Mouse (Mus musculus) kidney, adult 9 months (tissue): ENCODE measurements around the gene Wdr24.

Experiments used
- DNase-seq: peaks from one replicate; pipeline ENCODE4 v3.0.0; 2022

The Wdr24 gene

DNA sequence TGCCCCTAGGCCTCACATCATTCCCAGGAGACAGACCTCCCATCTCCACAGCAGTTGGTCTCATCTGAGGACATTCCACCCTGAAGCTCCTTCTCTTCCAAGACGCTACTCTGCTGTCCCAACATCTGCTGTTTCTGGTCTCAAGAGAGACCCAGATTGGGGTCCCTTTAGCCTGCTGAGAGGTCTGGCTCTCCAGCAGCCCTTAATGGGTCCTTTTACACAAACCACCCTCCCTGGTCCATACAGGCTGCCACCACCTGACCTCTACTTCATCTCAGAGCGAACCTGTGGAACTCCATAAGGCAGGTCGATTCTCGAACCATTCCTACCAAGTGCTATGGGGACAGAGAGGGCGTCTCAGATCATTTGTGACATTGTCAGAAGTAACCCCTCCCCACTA, 15.4 kb upstream of the Wdr24 start:
- no peak for DNase-seq

GRCm38 (mm10) chr17:25808789-25809605, 14.4 kb upstream of the Wdr24 start, which contains the start of gene Fbxl16:
Fbxl16 (plus strand) TSS chr17:25809085.
- DNase-seq: peak; percentile 64

DNA sequence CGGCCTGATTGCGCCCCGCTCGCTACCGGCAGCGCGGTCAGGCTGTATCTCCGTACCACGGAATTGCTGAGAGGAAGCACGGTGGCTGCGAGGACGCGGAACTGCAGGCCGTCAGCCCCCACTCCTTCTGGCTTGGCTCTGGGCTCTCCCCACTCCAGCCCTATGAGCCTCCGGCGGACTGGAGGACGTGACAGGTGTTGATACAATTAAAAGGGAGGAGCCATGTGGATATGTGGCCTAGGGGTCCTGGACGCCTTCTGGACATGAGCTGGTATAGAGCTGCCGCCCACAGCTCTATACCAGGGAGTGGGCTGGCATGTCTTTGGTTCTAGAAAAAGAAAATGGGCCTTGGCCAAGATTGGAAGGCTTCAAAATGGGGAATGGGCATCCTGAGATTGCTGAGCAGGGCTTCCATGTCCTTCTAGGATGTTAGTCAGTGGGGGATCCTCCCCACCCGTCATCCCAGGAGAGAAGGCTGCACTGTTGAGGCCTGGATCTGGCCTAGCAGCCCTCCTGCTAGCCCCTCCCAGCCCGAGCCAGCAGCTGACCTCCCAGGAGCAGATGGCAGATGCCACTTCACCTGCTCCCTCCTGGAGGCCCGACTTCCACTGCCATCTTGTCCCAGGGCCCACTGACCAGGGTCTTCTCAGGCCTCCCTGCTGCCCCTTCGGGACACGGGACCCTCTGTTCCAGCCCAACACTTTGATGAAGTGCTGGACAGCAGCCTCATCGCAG, 13.7 kb upstream of the Wdr24 start:
- DNase-seq: no peak

- no peak for DNase-seq
Measured at GRCm38 (mm10) chr17:25810890-25811289, 12.5 kb upstream of the Wdr24 start.

- DNase-seq: peak; percentile 85
Measured at GRCm38 (mm10) chr17:25813471-25813870, 10.0 kb upstream of the Wdr24 start.

- no peak for DNase-seq
Measured at GRCm38 (mm10) chr17:25817662-25818061, 5.8 kb upstream of the Wdr24 start.

GRCm38 (mm10) chr17:25818851-25819780, 4.3 kb upstream of the Wdr24 start:
- no peak for DNase-seq

- no peak for DNase-seq
Measured at GRCm38 (mm10) chr17:25824362-25825142, 1.1 kb downstream of the Wdr24 start.

DNA sequence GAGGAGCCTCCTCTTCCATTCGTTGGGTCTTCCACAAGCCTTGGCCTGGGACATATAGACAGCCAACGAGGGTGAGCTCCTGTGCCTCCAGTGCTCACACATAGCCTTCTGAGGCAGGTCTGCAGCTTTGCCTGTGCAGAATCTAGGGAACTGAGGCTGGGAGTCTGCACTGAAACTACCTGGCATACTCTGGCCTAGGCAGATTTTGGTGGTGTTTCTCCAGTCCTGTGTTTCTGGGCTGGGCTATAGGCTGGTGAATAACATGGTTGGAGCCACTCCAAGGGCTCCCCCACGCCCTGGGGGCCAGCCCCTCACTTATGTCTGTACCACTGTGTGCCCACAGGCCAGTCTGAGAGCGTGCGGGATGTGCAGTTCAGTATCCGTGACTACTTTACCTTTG, 1.9 kb downstream of the Wdr24 start:
- no peak for DNase-seq

- DNase-seq: no peak
Measured at GRCm38 (mm10) chr17:25825984-25826570, 2.6 kb downstream of the Wdr24 start.

GRCm38 (mm10) chr17:25827011-25827410, 3.6 kb downstream of the Wdr24 start:
- DNase-seq: no peak

DNA sequence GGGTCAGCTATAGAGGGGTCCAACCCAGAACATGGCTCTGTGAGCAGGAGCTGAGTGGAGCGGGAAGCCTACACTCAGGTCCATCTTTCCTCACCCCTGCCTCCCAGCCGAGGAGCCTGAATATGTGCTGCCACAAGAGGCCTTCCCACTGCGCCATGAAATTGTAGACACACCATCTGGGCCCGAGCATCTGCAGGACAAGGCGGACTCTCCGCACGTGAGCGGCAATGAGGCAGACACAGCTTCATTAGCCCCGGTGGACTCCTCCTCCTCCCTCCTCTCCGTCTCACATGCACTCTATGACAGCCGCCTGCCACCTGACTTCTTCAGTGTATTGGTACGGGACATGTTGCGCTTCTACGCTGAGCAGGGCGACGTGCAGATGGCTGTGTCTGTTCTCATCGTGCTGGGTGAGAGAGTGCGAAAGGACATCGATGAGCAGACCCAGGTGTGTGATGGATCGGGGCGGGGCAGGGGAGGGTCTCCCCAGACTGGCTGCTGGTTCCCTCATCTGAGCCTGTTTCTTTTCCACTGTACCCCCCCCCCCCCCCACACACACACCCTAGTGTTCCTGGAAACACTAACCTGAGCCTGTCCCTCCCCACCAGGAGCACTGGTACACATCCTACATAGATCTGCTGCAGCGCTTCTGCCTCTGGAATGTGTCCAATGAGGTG, 4.3 kb downstream of the Wdr24 start:
- DNase-seq: no peak

GRCm38 (mm10) chr17:25828223-25828594, 4.8 kb downstream of the Wdr24 start:
- DNase-seq: no peak

DNA sequence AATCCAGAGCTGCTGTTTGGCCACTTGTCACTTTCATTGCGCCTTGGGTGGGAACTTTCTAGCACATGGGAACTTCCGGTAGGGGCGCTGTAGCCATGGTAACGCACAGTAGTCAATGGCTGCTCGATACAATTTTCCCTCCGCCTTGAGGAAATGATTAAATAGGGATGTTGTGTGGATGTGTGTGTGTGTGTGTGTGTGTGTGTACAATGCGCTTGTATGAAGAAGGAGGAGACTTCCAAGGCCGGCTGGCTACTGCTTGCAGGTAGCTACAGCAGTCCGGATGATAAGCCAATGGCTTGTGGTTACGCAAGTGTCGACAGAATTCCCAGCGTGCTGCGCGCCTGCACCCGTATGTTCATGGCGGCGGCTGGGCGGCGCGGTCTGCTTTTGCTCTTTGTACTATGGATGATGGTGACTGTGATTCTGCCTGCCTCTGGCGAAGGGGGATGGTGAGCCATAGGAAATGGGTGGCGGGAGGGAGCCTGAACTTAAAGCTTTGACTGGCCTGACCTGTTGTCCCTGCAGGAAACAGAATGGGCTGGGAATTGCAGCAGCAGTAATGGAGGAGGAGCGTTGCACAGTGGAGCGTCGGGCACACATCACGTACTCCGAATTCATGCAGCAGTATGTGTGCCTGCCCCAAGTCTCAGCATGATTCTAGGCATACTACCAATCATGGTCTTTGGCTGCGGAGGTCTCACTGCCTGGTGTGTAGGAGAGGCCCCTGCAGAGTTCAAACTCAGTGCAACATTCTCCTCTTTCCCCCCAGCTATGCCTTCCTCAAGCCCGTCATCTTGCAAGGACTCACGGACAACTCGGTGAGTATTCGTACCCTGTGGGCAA, 5.5 kb downstream of the Wdr24 start, which contains the start of gene Jmjd8:
Gene Jmjd8 (plus strand): TSS at position 156 of the 846 bp plus-strand sequence.
- peak; percentile 86 for DNase-seq

DNA sequence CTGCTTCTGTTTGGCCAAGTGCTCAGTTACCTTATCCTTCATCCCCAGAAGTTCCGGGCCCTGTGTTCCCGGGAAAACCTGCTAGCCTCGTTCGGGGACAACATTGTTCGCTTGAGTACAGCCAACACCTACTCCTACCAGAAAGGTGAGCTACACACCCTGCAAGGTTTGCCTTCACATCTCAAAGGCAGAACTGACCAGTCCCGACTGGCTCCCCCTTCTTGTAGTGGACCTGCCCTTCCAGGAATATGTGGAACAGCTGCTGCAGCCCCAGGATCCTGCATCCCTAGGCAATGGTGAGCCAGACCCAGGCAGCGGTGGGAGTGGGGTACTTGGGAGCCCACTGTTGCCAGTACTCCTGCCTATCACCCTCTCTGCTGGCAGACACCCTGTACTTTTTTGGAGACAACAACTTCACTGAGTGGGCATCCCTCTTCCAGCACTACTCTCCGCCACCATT, 6.2 kb downstream of the Wdr24 start:
- no peak for DNase-seq

GRCm38 (mm10) chr17:25830200-25830753, 6.8 kb downstream of the Wdr24 start:
- DNase-seq: no peak

DNA sequence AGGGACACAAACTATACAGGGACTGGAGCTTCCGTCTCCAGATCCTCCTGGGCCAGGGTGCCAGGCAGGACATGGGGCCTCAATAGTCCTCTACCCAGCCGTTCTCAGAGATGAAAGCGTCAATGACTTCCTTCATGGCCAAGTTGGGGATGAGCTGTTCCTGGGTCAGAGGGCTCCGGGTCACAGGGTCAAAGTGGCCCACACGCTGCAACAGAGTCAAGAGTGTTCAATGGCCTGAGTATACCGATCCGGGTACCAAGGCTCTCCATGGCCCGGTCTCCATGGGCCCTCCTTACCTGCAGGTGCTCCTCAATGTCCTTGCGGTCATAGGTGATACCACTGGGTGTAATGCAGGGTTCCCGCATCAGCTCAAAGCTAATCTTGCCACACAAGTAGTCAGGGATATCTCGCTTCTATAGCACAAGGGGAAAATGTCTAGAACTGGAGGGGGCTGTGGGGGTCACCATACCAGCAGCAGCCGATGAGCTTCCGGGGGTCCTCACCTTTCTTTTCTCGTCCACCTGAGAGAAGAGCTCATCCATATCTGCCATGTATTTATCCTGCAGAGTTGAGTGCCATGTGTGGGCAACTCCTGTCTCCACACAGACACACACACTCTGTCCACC, 7.5 kb downstream of the Wdr24 start:
- DNase-seq: no peak

DNA sequence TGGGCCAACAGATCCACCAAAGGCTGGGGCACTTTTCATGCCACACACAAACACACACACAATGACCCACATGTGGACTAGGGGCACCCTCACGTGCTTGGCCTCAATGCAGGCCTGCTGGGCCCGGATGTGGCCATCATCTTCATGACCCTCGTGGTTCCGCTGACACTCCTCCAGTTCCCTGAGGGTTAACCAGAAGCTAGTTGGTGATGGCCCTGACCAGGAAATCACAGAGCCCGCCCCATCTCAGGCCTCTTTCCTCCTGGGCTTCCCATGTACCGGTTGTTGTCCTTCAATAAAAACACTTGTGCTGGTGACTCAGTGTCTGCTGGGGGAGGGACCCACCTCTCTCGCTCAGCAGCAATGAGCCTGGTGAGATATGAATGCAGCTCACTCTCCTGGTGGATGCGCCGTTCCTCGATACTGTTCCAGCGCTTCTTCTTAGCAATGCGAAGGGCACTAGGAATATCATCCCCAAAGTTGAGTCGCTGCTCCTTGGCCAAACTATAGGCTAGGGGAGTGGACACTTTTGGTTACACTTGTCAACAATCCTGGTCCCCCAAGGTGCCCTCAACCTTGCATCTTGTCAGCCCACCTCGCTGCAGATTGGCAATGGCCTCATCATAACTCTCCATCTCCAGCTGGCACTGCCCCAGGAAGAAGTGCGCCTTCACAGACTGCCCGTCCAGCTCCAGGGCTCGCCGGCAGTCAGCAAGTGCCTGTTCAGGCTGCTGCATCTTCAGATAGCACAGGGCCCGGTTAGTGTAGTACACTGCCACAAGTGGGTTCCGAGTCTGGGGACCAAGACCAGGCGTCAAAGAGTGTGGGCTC, 8.2 kb downstream of the Wdr24 start:
- DNase-seq: peak; percentile 54
